Mouse (Mus musculus): ENCODE data around the gene Lhx6. TPM values are rescaled to one million over a fixed set of nuclear protein-coding genes. Genes with fewer than 3 reads are reported as not detected.

The Lhx6 gene
- polyA plus RNA-seq, 1 experiment from 2014 or later: 10.7 TPM

- no peak for ATAC-seq
Measured at GRCm38 (mm10) chr2:36071660-36072305, 33.4 kb downstream of the Lhx6 start.

DNA sequence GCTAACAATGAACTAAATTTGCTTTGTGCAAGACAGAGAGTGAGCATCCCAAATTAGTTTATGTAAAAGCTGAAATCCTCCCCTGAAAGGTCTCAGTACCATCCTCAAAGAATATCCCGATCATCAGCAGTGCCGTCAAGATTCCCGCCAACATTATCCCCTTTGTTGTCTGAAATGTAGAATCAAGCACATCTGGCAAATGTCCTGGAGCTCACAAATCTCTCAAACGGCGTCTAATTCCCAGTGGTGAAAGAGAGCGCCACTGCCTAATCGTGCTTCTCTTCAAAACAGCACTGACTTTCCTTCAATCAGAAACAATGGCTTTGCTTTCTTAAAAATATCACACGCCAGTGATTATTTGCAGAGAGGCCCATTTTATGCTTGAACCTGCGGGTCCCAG, 38.1 kb downstream of the Lhx6 start:
- no peaks in the 10 kb centered on the region for H3K27me3 ChIP-seq
- ATAC-seq (no peak), DNase-seq (ENCODE audit: low read depth, low spot score) (no peak)
- POLR2A ChIA-PET: interaction anchor here (0.6 to 1.7 kb wide), 2 partner anchors 10 to 13 kb away, joined by 5 to 7 read pairs; no protein-coding TSS in a partner anchor
- CTCF ChIA-PET: interaction anchor here (0.9 to 2.1 kb wide), 2 partner anchors 22 to 31 kb away, joined by 3 to 6 read pairs; no protein-coding TSS in a partner anchor
- no peak for TF ChIP-seq CTCF (IDR thresholded peaks at IDR 0.05)
- in situ Hi-C loops (cut with MboI; ENCODE audit: low pct_unique_long_range_greater_than_20kb): no loop called here

More at GRCm38 (mm10) chr2:36071660-36072305, 33.4 kb downstream of the Lhx6 start:
- H3K27me3 ChIP-seq: no peaks in the 10 kb centered on the region
- in situ Hi-C loops (cut with MboI; ENCODE audit: low pct_unique_long_range_greater_than_20kb): no loop called here
- DNase-seq (ENCODE audit: low read depth, low spot score): no peak
- ChIA-PET POLR2A (no interaction called here), CTCF (no interaction called here)
- no peak for TF ChIP-seq CTCF (IDR thresholded peaks at IDR 0.05)

GRCm38 (mm10) chr2:36061409-36061808, 43.8 kb downstream of the Lhx6 start:
- no peak for TF ChIP-seq CTCF (IDR thresholded peaks at IDR 0.05)
- in situ Hi-C loops (cut with MboI; ENCODE audit: low pct_unique_long_range_greater_than_20kb): no loop called here
- ChIA-PET POLR2A (no interaction called here), CTCF (no interaction called here)
- ATAC-seq (no peak), DNase-seq (ENCODE audit: low read depth, low spot score) (no peak)
- H3K27me3 ChIP-seq: no peaks in the 10 kb centered on the region

- ATAC-seq: no peak
- in situ Hi-C loops (cut with MboI; ENCODE audit: low pct_unique_long_range_greater_than_20kb): no loop called here
- H3K27me3 ChIP-seq: no peaks in the 10 kb centered on the region
- CTCF ChIA-PET: no interaction called here
- POLR2A ChIA-PET: no interaction called here
- no peak for TF ChIP-seq CTCF (IDR thresholded peaks at IDR 0.05)
- DNase-seq (ENCODE audit: low read depth, low spot score): no peak
Measured at GRCm38 (mm10) chr2:36056248-36056647, 49.0 kb downstream of the Lhx6 start.

GRCm38 (mm10) chr2:36053249-36053648, 52.0 kb downstream of the Lhx6 start:
- no peaks in the 10 kb centered on the region for H3K27me3 ChIP-seq
- in situ Hi-C loops (cut with MboI; ENCODE audit: low pct_unique_long_range_greater_than_20kb): loop anchor here (5.0 kb wide), 1 partner anchor 34 kb away; no protein-coding TSS in a partner anchor
- CTCF ChIA-PET: interaction anchor here (1.6 kb wide), 1 partner anchor 10 kb away, joined by 4 read pairs; no protein-coding TSS in a partner anchor
- DNase-seq (ENCODE audit: low read depth, low spot score) (no peak), ATAC-seq (no peak)
- POLR2A ChIA-PET: no interaction called here
- TF ChIP-seq CTCF (IDR thresholded peaks at IDR 0.05): no peak

DNA sequence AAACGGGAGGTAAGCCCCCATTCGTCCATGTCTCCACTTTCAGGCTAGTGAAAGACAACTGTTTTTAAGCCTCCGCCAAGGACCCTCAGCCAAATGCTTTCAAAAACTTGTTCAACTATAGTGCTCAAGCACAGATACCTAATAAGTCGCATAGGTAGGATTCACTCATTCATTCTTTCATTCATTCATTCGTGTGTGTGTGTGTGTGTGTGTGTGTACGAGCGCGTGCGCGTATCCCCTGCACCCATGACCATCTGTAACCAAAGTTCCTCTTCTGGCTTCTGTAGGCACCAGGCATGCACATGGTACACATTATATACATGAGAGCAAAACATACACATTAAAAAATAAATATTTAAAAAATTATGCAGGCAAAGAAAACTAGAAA, 55.6 kb downstream of the Lhx6 start:
- POLR2A ChIA-PET: no interaction called here
- CTCF ChIA-PET: interaction anchor here (1.1 kb wide), 1 partner anchor 66 kb away, joined by 3 read pairs; no protein-coding TSS in a partner anchor
- DNase-seq (ENCODE audit: low read depth, low spot score) (no peak), ATAC-seq (no peak)
- in situ Hi-C loops (cut with MboI; ENCODE audit: low pct_unique_long_range_greater_than_20kb): no loop called here
- TF ChIP-seq CTCF (IDR thresholded peaks at IDR 0.05): no peak
- no peaks in the 10 kb centered on the region for H3K27me3 ChIP-seq

DNA sequence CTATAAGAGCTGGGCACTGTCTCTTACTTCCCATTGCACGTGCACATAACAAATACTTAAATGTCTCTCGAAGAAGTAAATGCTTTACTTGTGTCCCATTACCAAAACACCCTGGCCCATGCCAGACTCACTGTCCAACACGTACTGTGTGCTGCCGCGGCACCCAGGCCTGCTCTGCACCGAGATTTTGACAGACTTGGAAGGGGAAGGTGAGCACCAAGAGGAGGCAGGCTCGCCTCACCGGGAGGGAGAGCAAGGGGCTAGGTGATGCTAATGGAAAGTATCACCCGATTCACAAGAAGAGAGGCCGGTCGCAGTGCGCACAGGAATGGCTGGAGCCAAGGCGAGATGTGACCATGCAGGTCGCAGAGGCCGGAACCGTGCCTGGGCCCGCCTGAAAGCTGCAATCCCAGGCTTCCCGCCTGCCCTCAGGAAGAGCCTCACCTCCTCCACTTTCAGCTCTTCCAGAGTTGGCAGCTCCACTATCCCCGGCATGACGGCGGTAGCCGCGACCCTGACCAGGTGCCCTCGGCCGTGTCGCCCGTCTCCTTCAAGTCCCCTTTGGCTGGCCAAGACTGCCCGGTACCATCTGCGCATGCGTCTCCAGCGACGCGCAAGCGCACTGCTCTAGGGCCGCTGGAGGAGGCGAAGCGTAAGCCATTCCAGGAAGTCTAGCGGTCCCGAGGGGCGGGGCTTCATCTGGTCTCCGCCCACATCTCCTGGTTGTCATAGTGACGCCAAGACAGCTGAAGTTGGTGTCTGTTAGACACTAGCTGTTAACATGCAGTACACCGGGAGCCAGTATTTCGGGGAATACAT, 56.3 kb downstream of the Lhx6 start, which contains the start of the genes Ndufa8 and Morn5:
Ndufa8 (minus strand) TSS at position 659 of the 819 bp plus-strand sequence.
Morn5 (plus strand) TSS at position 711 of the 819 bp plus-strand sequence.
- TF ChIP-seq CTCF (IDR thresholded peaks at IDR 0.05): no peak
- DNase-seq (ENCODE audit: low read depth, low spot score) (peak; percentile 92), ATAC-seq (peak; percentile 87)
- ChIA-PET POLR2A (no interaction called here), CTCF (interaction anchor here (1.1 kb wide), 1 partner anchor 65 kb away, joined by 3 read pairs; no protein-coding TSS in a partner anchor)
- in situ Hi-C loops (cut with MboI; ENCODE audit: low pct_unique_long_range_greater_than_20kb): no loop called here
- no peaks in the 10 kb centered on the region for H3K27me3 ChIP-seq

- POLR2A ChIA-PET: interaction anchor here (0.6 kb wide), 1 partner anchor 10 kb away, joined by 4 read pairs; no protein-coding TSS in a partner anchor
- CTCF ChIA-PET: no interaction called here
- TF ChIP-seq CTCF (IDR thresholded peaks at IDR 0.05): no peak
- no peak for DNase-seq (ENCODE audit: low read depth, low spot score)
- H3K27me3 ChIP-seq: no peaks in the 10 kb centered on the region
- no peak for ATAC-seq
- in situ Hi-C loops (cut with MboI; ENCODE audit: low pct_unique_long_range_greater_than_20kb): no loop called here
Measured at GRCm38 (mm10) chr2:36048164-36048563, 57.0 kb downstream of the Lhx6 start.

DNA sequence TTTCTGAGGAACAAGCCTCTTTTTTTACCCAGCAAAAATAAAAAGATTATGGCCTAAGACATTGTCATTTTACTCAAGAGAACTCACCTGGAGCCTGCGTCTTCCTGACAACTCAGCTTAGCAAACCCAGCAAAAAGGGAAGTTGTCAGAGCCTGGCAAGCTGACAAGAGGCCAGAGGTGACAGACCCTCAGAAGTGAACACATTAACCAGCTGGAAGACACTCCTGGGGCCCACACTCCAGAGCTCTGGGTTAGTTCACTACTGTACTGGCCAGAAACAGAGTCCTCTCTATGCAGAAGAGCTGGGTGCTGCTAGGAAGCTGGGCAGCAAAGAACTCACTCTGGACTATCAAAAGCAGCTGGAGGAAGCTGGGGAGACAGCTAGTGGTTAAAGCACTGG, 64.3 kb downstream of the Lhx6 start:
- no peak for ATAC-seq
- no peak for DNase-seq (ENCODE audit: low read depth, low spot score)
- CTCF ChIA-PET: interaction anchor here (1.4 kb wide), 1 partner anchor 32 kb away, joined by 4 read pairs; no protein-coding TSS in a partner anchor
- H3K27me3 ChIP-seq: no peaks in the 10 kb centered on the region
- no peak for TF ChIP-seq CTCF (IDR thresholded peaks at IDR 0.05)
- in situ Hi-C loops (cut with MboI; ENCODE audit: low pct_unique_long_range_greater_than_20kb): no loop called here
- POLR2A ChIA-PET: no interaction called here

GRCm38 (mm10) chr2:36039297-36039985, 65.8 kb downstream of the Lhx6 start:
- CTCF ChIA-PET: no interaction called here
- DNase-seq (ENCODE audit: low read depth, low spot score) (no peak), ATAC-seq (no peak)
- in situ Hi-C loops (cut with MboI; ENCODE audit: low pct_unique_long_range_greater_than_20kb): no loop called here
- no peaks in the 10 kb centered on the region for H3K27me3 ChIP-seq
- TF ChIP-seq CTCF (IDR thresholded peaks at IDR 0.05): no peak
- POLR2A ChIA-PET: no interaction called here
